Mouse (Mus musculus): ENCODE measurements at regions not wholly inside any gene's neighbourhood (a gene's known extent, or its start where the extent isn't known, plus 50 kb on each side); places are given as distances from the start of the nearest gene placed in this dataset.
"Not testable (repeated sequence)": the region's sequence is repeated elsewhere in the genome, so short reads cannot be mapped to it uniquely, and the experiment has no call there.

DNA sequence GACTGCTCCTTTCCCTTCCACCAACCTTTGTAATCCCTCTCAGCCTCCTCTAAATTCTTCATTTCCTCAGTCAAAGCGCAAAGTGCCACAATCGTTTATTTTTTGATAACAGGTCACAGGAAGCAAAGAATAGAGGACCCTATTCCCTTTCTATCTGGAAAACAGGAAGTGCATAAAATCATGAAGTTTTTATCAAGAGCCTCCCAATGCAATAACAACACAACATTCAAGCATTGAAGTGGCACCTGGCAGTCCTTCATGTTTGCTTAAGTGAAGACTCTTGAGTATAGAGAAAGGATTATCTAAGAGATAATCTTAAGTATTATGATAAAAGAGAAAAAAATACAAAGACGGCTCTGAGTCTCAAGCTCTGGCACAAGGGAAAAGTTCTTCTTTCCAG lies 111.9 kb downstream of the Ibtk start:
- intact Hi-C loops (cut with DNase I), result no loop called here
- no peak for DNase-seq (ENCODE audit: low spot score in 2 of 2)

DNA sequence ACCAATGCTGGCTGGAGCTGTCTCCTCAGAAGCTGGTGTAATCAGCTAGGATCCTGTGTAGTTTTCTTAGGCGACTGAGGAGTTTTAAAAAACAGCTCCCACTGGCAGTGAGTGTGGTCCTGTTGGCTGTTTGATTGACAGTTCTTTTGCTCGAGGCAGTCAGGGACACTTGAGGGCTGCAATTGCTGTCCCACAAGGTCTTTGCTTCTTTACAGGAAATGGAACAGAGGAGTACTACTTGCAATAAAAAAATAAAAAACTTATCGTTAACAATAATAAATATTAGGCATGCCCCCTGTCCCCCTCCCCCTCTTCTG lies 113.0 kb downstream of the Ibtk start:
- intact Hi-C loops (cut with DNase I), result no loop called here
- DNase-seq (ENCODE audit: low spot score in 2 of 2), result no peak

DNA sequence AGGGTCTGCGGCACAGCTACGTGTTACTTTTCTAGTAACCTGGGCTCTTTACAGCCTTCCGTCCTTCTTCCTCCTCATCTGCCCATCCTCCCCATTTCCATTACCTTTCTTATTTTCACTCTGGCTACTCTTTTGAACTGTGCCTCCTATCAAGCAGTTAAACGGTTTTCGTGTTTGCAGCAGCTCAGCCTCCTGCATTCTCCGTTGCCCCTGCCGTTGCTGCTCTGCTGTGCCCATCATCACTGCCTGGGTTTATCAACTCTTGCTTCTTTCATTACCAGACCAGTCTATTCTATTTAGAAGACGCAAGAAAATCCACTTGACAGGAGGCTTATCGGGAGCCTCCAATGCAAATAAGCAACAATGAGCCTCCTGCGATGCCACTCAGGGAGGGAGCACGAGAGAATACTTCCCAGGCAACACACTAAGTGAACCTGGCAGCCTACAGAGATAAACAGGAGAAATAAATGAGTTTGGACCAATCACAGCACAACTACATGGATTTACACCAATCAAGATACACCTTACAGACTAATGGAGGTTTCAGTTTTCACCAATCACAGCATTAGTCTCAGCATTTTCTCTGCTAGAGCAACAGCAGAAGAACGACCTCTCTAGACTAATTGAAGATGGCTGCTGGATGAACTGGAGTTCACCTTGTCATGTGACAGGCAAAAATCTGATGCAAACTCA lies 113.5 kb downstream of the Ibtk start:
- no peak for DNase-seq (ENCODE audit: low spot score in 2 of 2)
- intact Hi-C loops (cut with DNase I), result no loop called here

DNA sequence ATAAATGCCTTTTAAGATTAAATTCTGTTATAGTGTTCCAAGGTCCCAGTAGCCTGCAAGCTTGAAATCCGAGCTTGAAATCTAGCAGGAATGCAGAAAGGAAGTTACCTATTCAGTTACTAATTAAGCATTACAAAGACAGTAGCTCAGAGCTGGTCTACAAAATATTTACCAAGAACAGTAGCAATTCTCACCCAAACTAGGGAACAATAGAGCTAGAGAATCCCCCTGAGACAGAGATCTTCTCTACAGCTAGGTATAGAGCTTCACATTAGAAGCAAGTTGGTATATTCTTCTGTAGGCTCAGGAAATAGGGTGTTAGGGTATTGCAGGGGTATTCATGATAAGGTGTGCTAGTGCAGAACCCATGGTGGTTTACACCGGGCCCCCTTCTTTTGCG lies 114.3 kb downstream of the Ibtk start:
- intact Hi-C loops (cut with DNase I); DNase-seq (ENCODE audit: low spot score in 2 of 2): not testable (repeated sequence)

DNA sequence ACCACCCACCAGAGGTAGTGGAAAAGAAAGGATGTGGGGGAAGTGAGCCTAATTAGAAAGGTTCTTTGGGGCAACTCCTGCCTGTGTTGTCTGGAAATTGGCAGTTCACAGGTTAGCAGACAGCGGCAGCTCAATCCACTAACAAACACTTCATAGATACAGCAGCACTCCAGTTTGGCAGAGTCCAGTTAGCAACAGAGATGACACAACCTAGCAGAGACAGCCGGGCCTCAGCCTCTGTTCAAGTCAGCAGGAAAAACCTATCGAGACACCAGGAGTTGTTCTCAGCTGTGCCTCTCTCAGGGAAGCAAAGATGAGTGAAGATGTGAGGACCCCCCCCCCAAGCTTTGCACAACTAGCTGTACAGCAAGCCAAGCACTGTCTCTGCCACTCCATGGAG lies 131.2 kb downstream of the Ibtk start:
- no peak for DNase-seq (ENCODE audit: low spot score in 2 of 2)
- intact Hi-C loops (cut with DNase I), result no loop called here

DNA sequence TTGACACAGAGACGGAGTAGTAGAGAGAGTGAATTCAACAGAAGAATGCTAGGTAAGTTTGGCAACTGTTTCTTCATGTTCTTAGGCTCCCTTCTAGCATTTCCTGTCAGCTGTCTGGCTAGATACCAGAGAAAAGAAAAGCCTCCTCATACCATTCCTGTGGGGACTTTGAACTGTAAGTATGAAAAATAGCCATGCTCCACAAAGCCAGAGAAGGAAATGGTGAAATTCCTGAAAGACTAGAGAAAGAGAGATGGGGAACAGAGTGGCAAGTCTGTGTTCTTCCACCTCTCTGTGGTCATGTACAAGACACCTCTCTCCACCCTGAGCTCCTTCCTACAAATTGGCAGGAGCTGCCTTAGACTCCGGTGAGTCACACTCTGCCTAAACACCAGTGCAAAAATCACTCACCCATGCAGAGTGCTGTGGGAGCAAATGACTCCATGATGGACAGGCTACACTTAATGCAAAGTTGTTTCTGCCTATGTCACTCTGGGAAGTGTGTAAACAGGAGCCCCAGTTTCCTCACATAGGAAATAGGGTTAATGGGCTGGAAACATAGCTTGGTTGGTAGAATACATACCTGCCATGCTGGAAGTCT lies 131.9 kb downstream of the Ibtk start:
- no peak for DNase-seq (ENCODE audit: low spot score in 2 of 2)
- intact Hi-C loops (cut with DNase I), result no loop called here

DNA sequence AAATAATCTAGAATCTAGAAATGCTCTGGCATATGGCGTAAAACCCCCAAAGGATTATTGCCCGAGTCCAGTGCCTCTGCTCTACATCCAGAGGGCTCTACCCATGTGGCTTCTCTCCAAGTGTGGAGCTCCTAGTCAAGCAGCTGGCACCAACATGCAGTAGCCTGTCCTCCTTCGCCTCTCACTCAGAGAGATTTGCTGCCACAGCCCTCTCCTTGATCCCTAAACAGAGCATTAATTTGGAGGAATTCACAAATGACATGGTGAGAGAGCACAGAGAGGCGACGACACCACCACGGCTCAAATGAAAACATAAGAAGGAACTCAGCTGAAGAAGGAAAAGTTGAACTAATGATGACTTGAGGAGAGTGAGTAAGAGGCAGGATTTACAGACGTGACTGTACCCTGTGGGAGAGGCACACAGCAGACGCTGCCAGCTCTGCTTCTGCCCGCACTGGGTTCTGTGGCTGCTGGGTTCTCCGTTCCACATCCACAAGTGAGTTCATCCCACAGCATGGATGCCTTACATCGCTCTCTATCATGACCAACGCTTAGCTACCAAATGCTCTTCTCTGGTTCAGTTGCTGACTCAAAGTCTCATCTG lies 132.8 kb downstream of the Ibtk start:
- intact Hi-C loops (cut with DNase I), result no loop called here
- no peak for DNase-seq (ENCODE audit: low spot score in 2 of 2)

DNA sequence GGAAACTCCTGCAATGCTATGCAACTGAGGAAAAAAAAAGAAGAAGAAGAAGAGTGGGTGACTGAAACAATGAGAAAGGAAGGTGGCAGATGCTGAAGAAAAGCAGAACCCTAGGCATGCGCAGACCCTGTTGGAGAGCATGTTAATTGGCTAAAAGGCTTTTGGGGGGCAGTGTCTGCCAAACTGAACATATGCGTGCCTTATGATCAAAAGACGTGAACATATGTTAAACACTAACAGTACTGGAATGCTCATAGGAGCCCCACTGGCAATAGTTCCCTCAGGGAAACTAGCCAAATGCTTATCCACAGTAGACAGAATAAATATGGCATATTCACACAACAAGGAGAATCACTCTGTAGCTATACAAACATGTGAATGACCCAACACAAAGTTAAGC lies 140.0 kb downstream of the Ibtk start:
- peak in 1 of 2 experiments; percentile 28 for DNase-seq (ENCODE audit: low spot score in 2 of 2)
- intact Hi-C loops (cut with DNase I), result no loop called here

DNA sequence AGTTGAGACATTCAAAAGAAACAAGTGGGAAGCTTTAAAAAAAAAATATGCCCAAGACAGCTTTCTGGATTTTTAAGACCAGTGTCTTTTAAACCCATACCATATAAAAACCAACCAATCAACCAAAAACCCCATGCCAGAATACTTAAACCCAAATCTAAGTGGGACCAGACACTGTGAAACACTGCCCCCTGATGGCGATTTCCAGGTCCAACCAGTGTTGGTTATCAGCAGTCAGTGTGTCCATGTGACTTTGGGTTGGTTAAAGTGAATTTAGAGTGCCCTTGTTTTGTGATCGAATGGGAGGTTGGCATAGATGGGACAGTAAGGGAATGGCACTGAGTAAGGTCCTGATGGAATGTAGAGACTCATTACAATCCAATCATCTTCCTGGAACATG lies 152.2 kb downstream of the Ibtk start:
- intact Hi-C loops (cut with DNase I), result no loop called here
- peak in 1 of 2 experiments; percentile 9 for DNase-seq (ENCODE audit: low spot score in 2 of 2)

DNA sequence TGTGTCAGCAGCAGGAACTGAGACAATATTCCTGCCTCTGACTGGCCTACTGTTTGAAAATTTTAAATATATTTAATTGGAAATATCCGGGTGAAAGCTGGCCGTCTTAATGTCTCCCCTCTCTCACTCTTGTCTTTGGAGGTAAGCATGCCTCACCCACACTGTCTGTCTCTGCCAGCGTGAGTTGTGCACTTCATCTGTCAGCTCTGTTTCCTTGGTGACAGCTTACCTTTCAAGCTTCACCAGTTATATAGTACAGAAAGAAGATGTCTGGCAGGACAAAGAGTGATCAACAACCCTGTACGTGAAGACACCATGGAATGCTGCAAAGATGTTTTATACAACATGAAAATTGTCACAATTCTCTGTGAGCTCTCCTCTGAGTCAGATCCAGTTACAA lies 155.3 kb downstream of the Ibtk start:
- intact Hi-C loops (cut with DNase I), result no loop called here
- no peak for DNase-seq (ENCODE audit: low spot score in 2 of 2)

DNA sequence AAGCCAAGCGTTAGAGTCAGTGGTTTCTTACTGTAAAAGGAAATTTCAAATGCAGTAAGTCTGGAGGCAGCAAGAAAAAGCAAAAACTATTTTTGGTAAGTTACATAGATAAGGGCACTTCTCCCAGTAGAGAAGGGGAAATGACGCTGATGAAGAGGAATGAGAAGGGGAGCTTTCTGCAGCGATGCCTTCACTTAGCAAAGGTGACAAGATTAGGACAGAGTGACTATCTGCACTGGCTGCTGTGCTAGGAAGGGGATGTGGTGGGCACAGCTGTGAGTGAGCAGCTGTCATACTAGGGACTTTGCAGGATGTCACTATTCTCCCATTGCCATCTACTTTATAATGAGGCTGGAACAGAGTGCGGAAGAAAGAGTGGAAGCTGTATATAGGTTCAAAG lies 156.5 kb downstream of the Ibtk start:
- intact Hi-C loops (cut with DNase I), result no loop called here
- DNase-seq (ENCODE audit: low spot score in 2 of 2), result no peak

DNA sequence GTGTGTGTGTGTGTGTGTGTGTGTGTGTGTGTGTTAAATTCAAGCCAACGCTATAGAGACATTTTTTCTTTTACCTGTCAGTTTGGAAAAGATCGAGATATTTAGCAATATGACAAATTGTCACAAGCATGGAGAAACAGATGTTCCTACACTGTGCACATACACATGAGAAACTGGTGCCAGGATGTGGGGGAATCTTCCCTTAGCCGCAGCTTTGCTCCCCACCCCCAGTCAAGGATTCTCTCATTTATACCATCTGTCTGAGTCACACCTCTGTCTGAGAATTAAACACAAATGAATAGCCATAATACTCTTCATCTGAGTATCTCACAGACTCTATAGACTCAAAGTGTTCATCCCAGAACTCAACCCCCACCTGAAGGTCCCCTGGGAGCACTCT lies 159.9 kb downstream of the Ibtk start:
- DNase-seq (ENCODE audit: low spot score in 2 of 2), result no peak
- intact Hi-C loops (cut with DNase I), result no loop called here

DNA sequence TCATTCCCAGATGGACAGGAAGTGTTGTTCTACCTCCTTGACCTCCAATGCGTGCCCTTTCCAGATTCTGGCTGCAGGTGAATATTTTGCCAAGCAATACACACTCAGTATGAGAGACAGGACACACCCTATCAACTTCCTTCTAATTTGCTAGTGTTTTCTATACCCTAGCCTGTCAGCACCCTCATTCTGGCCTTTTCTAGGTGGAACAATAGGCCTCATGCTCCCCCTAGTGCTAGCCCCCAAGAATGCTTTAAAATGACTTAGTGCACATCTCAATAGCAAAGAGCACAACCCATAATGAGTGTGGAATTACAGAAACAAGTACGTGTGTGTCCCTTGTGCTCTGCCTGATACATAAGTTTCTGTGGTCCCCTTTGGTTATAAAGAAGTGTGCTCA lies 161.1 kb downstream of the Ibtk start:
- intact Hi-C loops (cut with DNase I), result no loop called here
- peak in 1 of 2 experiments; percentile 23 for DNase-seq (ENCODE audit: low spot score in 2 of 2)

DNA sequence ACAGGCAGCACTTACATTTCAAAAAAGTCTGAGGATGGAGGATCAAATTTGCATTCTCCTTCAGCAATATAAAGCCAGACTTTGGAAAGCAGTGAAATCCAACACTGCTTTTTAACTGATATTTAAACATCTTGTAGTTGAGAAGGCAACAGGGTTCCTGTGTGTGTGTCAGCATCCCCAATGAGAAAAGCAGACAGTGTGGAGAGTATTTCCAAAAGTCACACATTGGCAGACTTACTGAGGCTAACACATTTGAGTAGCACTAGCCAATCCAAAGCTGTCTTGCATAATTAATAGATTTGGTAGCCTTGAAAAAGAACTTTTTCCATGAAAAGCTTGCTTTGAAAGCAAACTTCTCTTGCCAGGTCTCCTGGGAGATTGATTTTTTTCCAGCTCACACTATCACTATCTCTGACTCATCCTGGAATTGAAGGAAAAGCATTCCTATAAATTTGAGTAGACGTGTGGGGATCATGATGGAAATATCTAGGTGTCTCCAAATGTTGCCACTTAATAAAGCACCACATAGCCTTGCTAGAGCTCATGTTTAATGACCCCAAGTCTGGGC lies 168.0 kb downstream of the Ibtk start:
- intact Hi-C loops (cut with DNase I), result no loop called here
- DNase-seq (ENCODE audit: low spot score in 2 of 2), result no peak

DNA sequence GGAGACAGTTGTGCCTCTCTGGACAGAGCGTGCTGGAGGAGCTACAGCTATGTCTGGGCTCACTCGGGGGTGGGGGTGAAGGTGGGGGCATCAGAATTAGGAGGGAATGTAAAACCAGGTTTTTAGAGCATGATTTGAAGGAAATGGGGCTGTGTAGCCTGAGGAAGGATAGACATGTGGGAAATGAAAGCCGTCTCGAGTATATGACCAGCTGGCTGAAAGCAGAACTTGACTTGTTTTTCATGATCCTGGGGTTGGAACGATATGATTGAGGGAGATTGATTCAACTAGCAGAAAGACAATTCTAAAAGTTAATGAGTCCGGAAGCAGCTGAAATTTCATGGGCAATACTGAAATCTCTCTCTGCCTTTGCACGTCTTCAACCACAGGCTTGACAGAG lies 171.3 kb downstream of the Ibtk start:
- no peak for DNase-seq (ENCODE audit: low spot score in 2 of 2)
- intact Hi-C loops (cut with DNase I), result no loop called here

DNA sequence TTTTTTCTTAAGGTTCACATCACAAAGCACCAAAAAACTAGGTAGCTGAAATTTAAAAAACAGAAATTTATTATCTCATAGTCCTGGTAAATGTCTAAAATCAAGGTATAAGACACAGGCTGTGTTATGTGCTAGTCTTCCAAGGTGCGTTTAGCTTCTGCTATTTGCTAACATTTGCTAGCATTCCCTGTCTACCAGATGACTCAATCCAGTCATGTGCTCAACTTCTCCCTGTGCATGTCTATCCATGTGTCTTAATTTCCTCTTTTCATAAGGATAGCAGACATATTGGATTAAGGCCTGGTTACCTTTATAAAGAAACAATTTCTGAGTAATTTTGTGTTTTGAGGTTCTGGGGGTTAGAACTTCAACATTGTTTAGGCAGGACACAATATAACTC lies 171.8 kb downstream of the Ibtk start:
- intact Hi-C loops (cut with DNase I), result no loop called here

DNA sequence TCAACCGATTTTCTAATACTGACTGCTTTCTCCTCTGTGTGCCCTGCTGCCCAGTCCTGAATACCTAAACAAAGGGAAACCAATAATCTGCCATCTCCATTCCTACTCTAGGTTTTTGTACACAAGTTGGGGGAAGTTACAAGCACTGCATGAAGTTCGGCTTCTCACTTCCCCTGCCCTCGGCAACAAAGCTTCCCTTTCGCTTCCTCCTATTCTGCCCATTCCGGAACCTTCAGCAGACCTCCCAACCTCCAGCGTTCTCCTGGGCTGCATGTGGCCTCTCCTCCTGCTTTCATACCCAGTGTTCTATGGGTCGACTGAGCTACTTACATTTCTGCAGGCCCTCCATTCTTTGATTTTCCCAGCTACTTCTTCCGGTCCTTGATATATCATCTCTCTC lies 180.3 kb downstream of the Ibtk start:
- no peak for DNase-seq (ENCODE audit: low spot score in 2 of 2)
- intact Hi-C loops (cut with DNase I), result no loop called here

More for the DNA sequence above, 171.8 kb downstream of the Ibtk start:
- no peak for DNase-seq (ENCODE audit: low spot score in 2 of 2)

DNA sequence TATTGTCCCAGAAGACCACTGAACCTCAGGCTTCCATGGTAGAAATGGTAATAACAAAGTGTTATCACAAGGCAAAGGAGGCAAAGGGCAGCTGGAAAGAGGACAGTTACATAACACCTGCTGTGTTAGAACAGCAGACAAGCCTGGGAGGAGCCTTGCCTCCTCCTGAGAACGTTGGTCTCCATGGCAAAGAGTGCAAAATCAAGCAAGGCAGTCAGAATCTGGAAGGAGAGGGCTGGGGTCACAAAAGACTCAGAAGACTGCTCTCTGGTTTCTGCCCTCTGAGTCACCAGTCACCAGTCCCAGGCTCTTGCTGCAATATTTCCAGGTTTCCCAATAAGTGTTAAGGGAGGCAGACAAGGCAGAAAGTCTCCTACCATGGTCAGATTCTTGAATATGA lies 197.3 kb downstream of the Ibtk start:
- intact Hi-C loops (cut with DNase I), result no loop called here
- DNase-seq (ENCODE audit: low spot score in 2 of 2), result no peak

DNA sequence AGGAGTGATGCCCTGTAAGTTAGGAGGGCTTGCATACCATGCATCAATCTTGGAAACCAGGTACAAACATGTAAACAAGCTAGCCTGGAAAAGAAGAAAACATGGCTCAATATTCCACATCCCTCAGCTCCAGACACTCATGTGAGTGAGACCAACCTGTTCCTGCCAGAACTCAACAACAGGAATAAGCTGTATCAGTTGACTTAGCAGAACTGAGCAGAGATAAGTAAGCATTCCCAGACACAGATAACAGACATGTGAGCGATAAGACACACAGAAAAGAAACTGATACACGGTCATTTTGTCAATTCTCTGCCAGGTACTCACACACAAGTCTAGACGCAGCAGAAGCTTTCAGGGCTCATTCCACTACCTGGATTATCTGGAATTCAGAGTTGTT lies 198.7 kb downstream of the Ibtk start:
- DNase-seq (ENCODE audit: low spot score in 2 of 2), result no peak
- intact Hi-C loops (cut with DNase I), result no loop called here

DNA sequence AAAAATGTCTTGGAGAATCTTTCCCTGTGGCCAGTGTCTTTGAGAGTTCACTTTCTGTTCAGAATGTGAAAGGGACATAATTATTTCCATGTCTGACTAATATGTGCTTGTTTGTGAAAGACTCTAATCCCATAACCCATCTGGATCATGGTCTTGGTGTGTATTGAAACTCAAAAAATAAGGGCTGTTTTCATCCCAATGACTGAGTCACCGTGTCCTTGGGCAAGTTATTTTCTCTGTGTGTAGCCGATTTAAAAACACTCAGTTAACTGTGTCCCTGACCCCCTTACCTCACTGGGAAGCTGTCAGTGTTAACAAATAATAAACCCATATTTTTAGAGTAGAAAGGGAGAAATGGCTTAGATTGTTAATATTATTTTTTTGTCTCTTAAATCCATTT lies 202.9 kb downstream of the Ibtk start:
- intact Hi-C loops (cut with DNase I), result no loop called here
- DNase-seq (ENCODE audit: low spot score in 2 of 2), result no peak

DNA sequence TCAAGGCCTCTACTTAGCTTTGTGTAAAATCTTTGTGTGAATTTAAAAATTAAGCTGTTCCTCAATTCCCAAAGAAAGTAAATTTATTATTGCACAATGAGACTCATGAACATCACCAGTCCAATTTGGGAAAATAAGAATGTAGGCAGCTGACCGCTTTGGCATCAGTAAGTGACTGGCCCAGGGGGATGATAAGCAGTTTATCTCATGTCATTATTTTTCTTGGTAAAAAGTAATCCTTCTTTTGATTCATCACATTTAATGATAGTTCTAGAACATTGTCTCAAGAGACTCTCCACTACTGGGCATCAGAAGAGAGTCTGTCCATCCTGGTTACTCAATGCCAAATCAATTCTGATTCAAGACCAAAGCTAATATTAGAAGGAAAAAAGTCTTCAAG lies 203.6 kb downstream of the Ibtk start:
- no peak for DNase-seq (ENCODE audit: low spot score in 2 of 2)
- intact Hi-C loops (cut with DNase I), result no loop called here

All from left cerebral cortex, postnatal 36 days (tissue).